Mouse (Mus musculus): ENCODE results near the gene Prr29. TPM values are rescaled to one million over a fixed set of nuclear protein-coding genes. Genes with fewer than 3 reads are reported as not detected.
"Not testable (repeated sequence)": the region's sequence is repeated elsewhere in the genome, so short reads cannot be mapped to it uniquely, and the experiment has no call there.

Gene Prr29
- total RNA-seq, 1 experiment, result not detected

- in situ Hi-C loops (cut with MboI; ENCODE audit: low sequenced_read_pairs in 2 of 2, unreplicated experiment in 2 of 2), result no loop called here
- no peak overlapping the region for H3K4me3 ChIP-seq (ENCODE audit: insufficient read depth in 1 of 2, low read depth in 1 of 2, low read length in 2 of 2, poor library complexity in 1 of 2, severe bottlenecking in 1 of 2)
- no peak overlapping the region for H3K9ac ChIP-seq (ENCODE audit: insufficient read depth, low read depth, low read length, poor library complexity, severe bottlenecking)
- no peak overlapping the region for H3K27ac ChIP-seq (ENCODE audit: insufficient read depth, low read depth, low read length, poor library complexity, severe bottlenecking)
- H3K36me3 ChIP-seq (ENCODE audit: control insufficient read depth, insufficient read depth, low read length, poor library complexity, severe bottlenecking), result no peaks in the 10 kb centered on the region
- H3K4me1 ChIP-seq (ENCODE audit: control insufficient read depth in 2 of 2, insufficient read depth in 2 of 2, low read length in 2 of 2, poor library complexity in 1 of 2), result 0 out of 4 replicates have a peak, but pooled peaks cover 0 to 2% of the 10 kb centered on the region in 2 experiments
- DNase-seq (ENCODE audit: low read depth, low spot score), result no peak
- no peaks in the 10 kb centered on the region for H3K9me3 ChIP-seq (ENCODE audit: control insufficient read depth, insufficient read depth, low read depth, low read length)
- TF ChIP-seq HCFC1 (IDR thresholded peaks at IDR 0.05; ENCODE audit: borderline replicate concordance, insufficient read depth, low read length) (no peak), ZC3H11A (IDR thresholded peaks at IDR 0.05; ENCODE audit: borderline replicate concordance, low read depth, low read length) (no peak), CHD2 (IDR thresholded peaks at IDR 0.05; ENCODE audit: low read depth, low read length) (no peak), ZNF384 (IDR thresholded peaks at IDR 0.05; ENCODE audit: low read depth, low read length) (no peak), MAFK (IDR thresholded peaks at IDR 0.05; ENCODE audit: insufficient read depth, low read depth, low read length) (no peak)
Observed at GRCm38 (mm10) chr11:106338870-106339269, 26.4 kb upstream of the Prr29 start.

DNA sequence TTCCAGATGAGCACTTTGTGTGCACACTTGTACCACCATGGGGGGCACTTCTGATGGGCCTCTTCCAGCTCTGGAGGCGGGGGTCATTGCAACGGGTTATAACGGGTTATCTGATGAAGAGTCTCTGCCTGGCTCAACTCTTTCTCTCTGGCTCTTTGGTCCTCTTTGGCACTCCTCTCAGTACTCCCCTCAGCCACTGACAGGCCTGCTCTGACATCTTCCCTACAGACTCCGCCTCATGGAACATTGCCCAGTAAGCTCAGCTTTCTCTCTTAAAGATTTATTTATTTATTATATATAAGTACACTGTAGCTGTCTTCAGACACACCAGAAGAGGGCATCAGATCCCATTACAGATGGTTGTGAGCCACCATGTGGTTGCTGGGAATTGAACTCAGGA is 25.9 kb upstream of the Prr29 start:
- H3K9me3 ChIP-seq (ENCODE audit: control insufficient read depth, insufficient read depth, low read depth, low read length); H3K9ac ChIP-seq (ENCODE audit: insufficient read depth, low read depth, low read length, poor library complexity, severe bottlenecking); H3K4me1 ChIP-seq (ENCODE audit: control insufficient read depth in 2 of 2, insufficient read depth in 2 of 2, low read length in 2 of 2, poor library complexity in 1 of 2); H3K4me3 ChIP-seq (ENCODE audit: insufficient read depth in 1 of 2, low read depth in 1 of 2, low read length in 2 of 2, poor library complexity in 1 of 2, severe bottlenecking in 1 of 2); H3K36me3 ChIP-seq (ENCODE audit: control insufficient read depth, insufficient read depth, low read length, poor library complexity, severe bottlenecking); H3K27ac ChIP-seq (ENCODE audit: insufficient read depth, low read depth, low read length, poor library complexity, severe bottlenecking); in situ Hi-C loops (cut with MboI; ENCODE audit: low sequenced_read_pairs in 2 of 2, unreplicated experiment in 2 of 2); DNase-seq (ENCODE audit: low read depth, low spot score): not testable (repeated sequence)

DNA sequence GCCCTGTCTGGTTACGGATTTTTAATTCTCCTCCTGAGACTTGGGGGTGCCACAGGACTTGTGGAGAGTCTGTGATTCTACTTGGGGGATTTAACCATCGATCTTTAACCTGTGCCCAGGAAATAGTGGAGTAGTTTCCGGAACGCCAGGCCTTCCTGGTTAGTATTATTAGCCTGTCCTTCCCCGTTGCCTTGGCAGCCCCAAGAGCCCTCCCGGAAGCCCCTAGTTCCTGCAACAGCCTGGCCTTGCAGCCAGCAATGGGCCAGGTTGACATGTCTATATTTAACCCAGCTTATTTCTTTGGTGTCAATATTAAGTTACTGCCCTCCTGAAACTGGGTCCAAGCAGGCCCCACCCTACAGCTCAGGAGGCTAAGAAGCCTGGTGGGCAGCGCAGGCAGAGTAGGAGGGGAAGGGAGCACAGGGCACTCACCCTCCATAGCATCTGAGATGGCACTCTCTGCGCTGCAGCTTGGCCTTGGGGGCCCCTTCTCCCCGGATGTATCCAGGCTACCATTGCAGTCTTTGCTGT is 24.2 kb upstream of the Prr29 start:
- H3K4me3 ChIP-seq (ENCODE audit: insufficient read depth in 1 of 2, low read depth in 1 of 2, low read length in 2 of 2, poor library complexity in 1 of 2, severe bottlenecking in 1 of 2), result no peak overlapping the region
- TF ChIP-seq MAFK (IDR thresholded peaks at IDR 0.05; ENCODE audit: insufficient read depth, low read depth, low read length) (no peak), ZNF384 (IDR thresholded peaks at IDR 0.05; ENCODE audit: low read depth, low read length) (no peak), ZC3H11A (IDR thresholded peaks at IDR 0.05; ENCODE audit: borderline replicate concordance, low read depth, low read length) (no peak), CHD2 (IDR thresholded peaks at IDR 0.05; ENCODE audit: low read depth, low read length) (no peak)
- no peaks in the 10 kb centered on the region for H3K36me3 ChIP-seq (ENCODE audit: control insufficient read depth, insufficient read depth, low read length, poor library complexity, severe bottlenecking)
- in situ Hi-C loops (cut with MboI; ENCODE audit: low sequenced_read_pairs in 2 of 2, unreplicated experiment in 2 of 2), result no loop called here
- DNase-seq (ENCODE audit: low read depth, low spot score), result no peak
- H3K9me3 ChIP-seq (ENCODE audit: control insufficient read depth, insufficient read depth, low read depth, low read length), result no peaks in the 10 kb centered on the region
- no peaks in the 10 kb centered on the region for H3K4me1 ChIP-seq (ENCODE audit: control insufficient read depth in 2 of 2, insufficient read depth in 2 of 2, low read length in 2 of 2, poor library complexity in 1 of 2)
- H3K27ac ChIP-seq (ENCODE audit: insufficient read depth, low read depth, low read length, poor library complexity, severe bottlenecking), result no peak overlapping the region
- H3K9ac ChIP-seq (ENCODE audit: insufficient read depth, low read depth, low read length, poor library complexity, severe bottlenecking), result no peak overlapping the region

- Histone ChIP-seq H3K4me3 (ENCODE audit: insufficient read depth in 1 of 2, low read depth in 1 of 2, low read length in 2 of 2, poor library complexity in 1 of 2, severe bottlenecking in 1 of 2) (no peak overlapping the region), H3K4me1 (ENCODE audit: control insufficient read depth in 2 of 2, insufficient read depth in 2 of 2, low read length in 2 of 2, poor library complexity in 1 of 2) (no peaks in the 10 kb centered on the region), H3K9me3 (ENCODE audit: control insufficient read depth, insufficient read depth, low read depth, low read length) (no peaks in the 10 kb centered on the region), H3K36me3 (ENCODE audit: control insufficient read depth, insufficient read depth, low read length, poor library complexity, severe bottlenecking) (no peaks in the 10 kb centered on the region), H3K27ac (ENCODE audit: insufficient read depth, low read depth, low read length, poor library complexity, severe bottlenecking) (no peak overlapping the region), H3K9ac (ENCODE audit: insufficient read depth, low read depth, low read length, poor library complexity, severe bottlenecking) (no peak overlapping the region)
- DNase-seq (ENCODE audit: low read depth, low spot score), result no peak
- TF ChIP-seq MAFK (IDR thresholded peaks at IDR 0.05; ENCODE audit: insufficient read depth, low read depth, low read length) (no peak), ZC3H11A (IDR thresholded peaks at IDR 0.05; ENCODE audit: borderline replicate concordance, low read depth, low read length) (no peak), HCFC1 (IDR thresholded peaks at IDR 0.05; ENCODE audit: borderline replicate concordance, insufficient read depth, low read length) (no peak), CHD2 (IDR thresholded peaks at IDR 0.05; ENCODE audit: low read depth, low read length) (no peak), ZNF384 (IDR thresholded peaks at IDR 0.05; ENCODE audit: low read depth, low read length) (no peak)
- in situ Hi-C loops (cut with MboI; ENCODE audit: low sequenced_read_pairs in 2 of 2, unreplicated experiment in 2 of 2), result no loop called here
Observed at GRCm38 (mm10) chr11:106344910-106345309, 20.4 kb upstream of the Prr29 start.

DNA sequence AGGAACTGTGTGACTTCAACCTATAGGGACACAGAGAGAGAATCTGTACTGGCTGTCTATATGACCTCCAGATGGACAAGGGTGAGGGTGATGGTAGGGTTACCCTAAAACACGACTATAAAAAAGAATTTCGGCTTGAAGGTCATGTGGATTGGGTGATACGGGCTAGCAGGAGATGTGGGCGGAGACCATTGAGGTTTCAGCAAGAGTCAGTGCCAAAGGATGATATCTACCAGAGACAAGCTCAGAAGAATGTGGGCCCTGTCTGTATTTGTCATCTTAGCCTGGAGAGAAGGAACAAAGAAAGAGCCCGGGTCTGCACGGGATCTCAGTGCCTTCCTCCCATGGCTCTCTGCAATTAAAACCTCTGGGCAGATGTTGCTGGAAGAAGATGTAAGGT is 15.5 kb upstream of the Prr29 start:
- H3K27ac ChIP-seq (ENCODE audit: insufficient read depth, low read depth, low read length, poor library complexity, severe bottlenecking), result no peak overlapping the region

More for the DNA sequence above, 15.5 kb upstream of the Prr29 start:
- no peaks in the 10 kb centered on the region for H3K36me3 ChIP-seq (ENCODE audit: control insufficient read depth, insufficient read depth, low read length, poor library complexity, severe bottlenecking)
- in situ Hi-C loops (cut with MboI; ENCODE audit: low sequenced_read_pairs in 2 of 2, unreplicated experiment in 2 of 2), result no loop called here
- TF ChIP-seq ZC3H11A (IDR thresholded peaks at IDR 0.05; ENCODE audit: borderline replicate concordance, low read depth, low read length) (no peak), HCFC1 (IDR thresholded peaks at IDR 0.05; ENCODE audit: borderline replicate concordance, insufficient read depth, low read length) (no peak), MAFK (IDR thresholded peaks at IDR 0.05; ENCODE audit: insufficient read depth, low read depth, low read length) (no peak), ZNF384 (IDR thresholded peaks at IDR 0.05; ENCODE audit: low read depth, low read length) (no peak), CHD2 (IDR thresholded peaks at IDR 0.05; ENCODE audit: low read depth, low read length) (no peak)
- H3K9me3 ChIP-seq (ENCODE audit: control insufficient read depth, insufficient read depth, low read depth, low read length), result no peaks in the 10 kb centered on the region
- H3K9ac ChIP-seq (ENCODE audit: insufficient read depth, low read depth, low read length, poor library complexity, severe bottlenecking), result no peak overlapping the region
- H3K4me3 ChIP-seq (ENCODE audit: insufficient read depth in 1 of 2, low read depth in 1 of 2, low read length in 2 of 2, poor library complexity in 1 of 2, severe bottlenecking in 1 of 2), result no peak overlapping the region
- no peak for DNase-seq (ENCODE audit: low read depth, low spot score)
- H3K4me1 ChIP-seq (ENCODE audit: control insufficient read depth in 2 of 2, insufficient read depth in 2 of 2, low read length in 2 of 2, poor library complexity in 1 of 2), result no peaks in the 10 kb centered on the region
